Mouse (Mus musculus): ENCODE data around the gene Npy5r.

Gene Npy5r

GRCm38 (mm10) chr8:66687511-66688329 lies at the start of gene Npy5r:
Npy5r (minus strand) TSS chr8:66688128.
- in situ Hi-C loops (cut with MboI, MseI): loop anchor here (10.0 kb wide), 1 partner anchor 173 kb away; the partner anchor contains the start of gene Tktl2

GRCm38 (mm10) chr8:66731957-66732356 lies 44.0 kb upstream of the Npy5r start:
- in situ Hi-C loops (cut with MboI, MseI): loop anchor here (10.0 kb wide), 1 partner anchor 183 kb away; no protein-coding TSS in a partner anchor

GRCm38 (mm10) chr8:66729446-66729845 lies 41.5 kb upstream of the Npy5r start:
- in situ Hi-C loops (cut with MboI, MseI): no loop called here

- in situ Hi-C loops (cut with MboI, MseI): no loop called here
Measured at GRCm38 (mm10) chr8:66722835-66723234, 34.9 kb upstream of the Npy5r start.

- in situ Hi-C loops (cut with MboI, MseI): no loop called here
Measured at GRCm38 (mm10) chr8:66714324-66714975, 26.5 kb upstream of the Npy5r start.

- in situ Hi-C loops (cut with MboI, MseI): no loop called here
Measured at GRCm38 (mm10) chr8:66698782-66699181, 10.9 kb upstream of the Npy5r start.

GRCm38 (mm10) chr8:66698011-66698410 lies 10.1 kb upstream of the Npy5r start:
- in situ Hi-C loops (cut with MboI, MseI): no loop called here

- in situ Hi-C loops (cut with MboI, MseI): no loop called here
Measured at GRCm38 (mm10) chr8:66696970-66697843, 9.3 kb upstream of the Npy5r start, which contains the start of gene Npy1r. Npy1r (plus strand) TSS chr8:66697192.

GRCm38 (mm10) chr8:66690402-66690801 lies 2.5 kb upstream of the Npy5r start:
- in situ Hi-C loops (cut with MboI, MseI): no loop called here

- in situ Hi-C loops (cut with MboI, MseI): loop anchor here (10.0 kb wide), 1 partner anchor 174 kb away; the partner anchor contains the start of gene Tktl2
Measured at GRCm38 (mm10) chr8:66688799-66689198, 871 bp upstream of the Npy5r start.

- in situ Hi-C loops (cut with MboI, MseI): loop anchor here (10.0 kb wide), 1 partner anchor 174 kb away; the partner anchor contains the start of gene Tktl2
Measured at GRCm38 (mm10) chr8:66688395-66688794, 467 bp upstream of the Npy5r start.

GRCm38 (mm10) chr8:66681261-66681660 lies 6.7 kb downstream of the Npy5r start:
- in situ Hi-C loops (cut with MboI, MseI): loop anchor here (10.0 kb wide), 1 partner anchor 166 kb away; the partner anchor contains the start of gene Tktl2

- in situ Hi-C loops (cut with MboI, MseI): no loop called here
Measured at GRCm38 (mm10) chr8:66630721-66631120, 57.2 kb downstream of the Npy5r start.
